Mouse (Mus musculus) lung, embryonic 16.5 days (tissue): ENCODE measurements around the gene Hist2h2aa2. TPM values are rescaled to one million over a fixed set of nuclear protein-coding genes. Genes with fewer than 3 reads are reported as not detected.
"Not testable (repeated sequence)": the region's sequence is repeated elsewhere in the genome, so short reads cannot be mapped to it uniquely, and the experiment has no call there.

Experiments
- ATAC-seq: fragments of 200-750 bp; cut with Nextera tagmentation; 2 replicates; pipeline ENCODE4 v1.8.0; 2017; ENCODE audit warnings: low read depth, mild to moderate bottlenecking, moderate library complexity
- H3K27ac ChIP-seq: fragments of 300-500 bp; sonication (generic); 2 replicates; pipeline ENCODE4 v1.5.1; 2014; ENCODE audit warnings: mild to moderate bottlenecking, control low read depth, low read length
- H3K27me3 ChIP-seq: fragments of 300-500 bp; sonication (generic); 2 replicates; pipeline ENCODE4 v1.6.1; 2014; ENCODE audit warnings: low read depth, low read length, mixed read lengths; ENCODE audit not compliant: control insufficient read depth, insufficient read depth
- H3K36me3 ChIP-seq: fragments of 300-500 bp; sonication (generic); 2 replicates; pipeline ENCODE4 v1.6.1; 2014; ENCODE audit warnings: low read length; ENCODE audit not compliant: control insufficient read depth, insufficient read depth
- H3K4me1 ChIP-seq: fragments of 300-500 bp; sonication (generic); replicated peaks from 2 replicates; pipeline ENCODE4 v1.6.1; 2014; ENCODE audit warnings: low read length, mixed read lengths; ENCODE audit not compliant: control insufficient read depth, insufficient read depth
- H3K4me2 ChIP-seq: fragments of 300-500 bp; sonication (generic); 2 replicates; pipeline ENCODE4 v1.6.1; 2014; ENCODE audit warnings: low read depth, low read length, control low read depth
- H3K4me3 ChIP-seq: fragments of 300-500 bp; sonication (generic); 2 replicates; pipeline ENCODE4 v1.5.1; 2014; ENCODE audit warnings: mild to moderate bottlenecking, low read length, control low read depth
- H3K9ac ChIP-seq: fragments of 300-500 bp; sonication (generic); 2 replicates; pipeline ENCODE4 v1.6.1; 2014; ENCODE audit warnings: low read length, control low read depth
- H3K9me3 ChIP-seq: fragments of 300-500 bp; sonication (generic); 2 replicates; pipeline ENCODE4 v1.6.1; 2016; ENCODE audit warnings: low read length; ENCODE audit not compliant: control insufficient read depth
- WGBS: fragments of 180-500 bp; shearing (Covaris S2); extraction: QIAGEN DNeasy Blood & Tissue Kit; methylation state at CpG from one replicate; pipeline ENCODE4 v1.1.7; 2014; 5-methylcytosine and 5-hydroxymethylcytosine counted together
- polyA plus RNA-seq: library from polyadenylated mRNA; unstranded; fragments of >200 nt; fragmentation: Nextera tagmentation; extraction: Ambion mirVana; gene quantifications from 2 replicates; pipeline ENCODE4 v1.2.1, GENCODE M21; 2015

Hist2h2aa2 gene
- polyA plus RNA-seq, 1 experiment from 2014 or later, result 37.6 TPM

- no peak overlapping the region for H3K9ac ChIP-seq
- no peaks in the 10 kb centered on the region for H3K9me3 ChIP-seq
- ATAC-seq, result no peak
- H3K36me3 ChIP-seq, result no peaks in the 10 kb centered on the region
- H3K4me1 ChIP-seq, result peaks cover 4% of the 10 kb centered on the region
- H3K27me3 ChIP-seq, result no peaks in the 10 kb centered on the region
- no peak overlapping the region for H3K27ac ChIP-seq
- no peak overlapping the region for H3K4me2 ChIP-seq
- H3K4me3 ChIP-seq, result no peak overlapping the region
- 77% methylated on average over 2 of the region's 2 CpGs for WGBS
Measured at GRCm38 (mm10) chr3:96230404-96230803, 9.7 kb downstream of the Hist2h2aa2 start.

- H3K27ac ChIP-seq, result no peak overlapping the region
- no peaks in the 10 kb centered on the region for H3K27me3 ChIP-seq
- no peaks in the 10 kb centered on the region for H3K36me3 ChIP-seq
- ATAC-seq, result no peak
- peaks cover 4% of the 10 kb centered on the region for H3K4me1 ChIP-seq
- H3K9ac ChIP-seq, result no peak overlapping the region
- no peak overlapping the region for H3K4me2 ChIP-seq
- no peak overlapping the region for H3K4me3 ChIP-seq
- 55% methylated on average over 2 of the region's 2 CpGs for WGBS
- no peaks in the 10 kb centered on the region for H3K9me3 ChIP-seq
Measured at GRCm38 (mm10) chr3:96228828-96229227, 11.2 kb downstream of the Hist2h2aa2 start.

DNA sequence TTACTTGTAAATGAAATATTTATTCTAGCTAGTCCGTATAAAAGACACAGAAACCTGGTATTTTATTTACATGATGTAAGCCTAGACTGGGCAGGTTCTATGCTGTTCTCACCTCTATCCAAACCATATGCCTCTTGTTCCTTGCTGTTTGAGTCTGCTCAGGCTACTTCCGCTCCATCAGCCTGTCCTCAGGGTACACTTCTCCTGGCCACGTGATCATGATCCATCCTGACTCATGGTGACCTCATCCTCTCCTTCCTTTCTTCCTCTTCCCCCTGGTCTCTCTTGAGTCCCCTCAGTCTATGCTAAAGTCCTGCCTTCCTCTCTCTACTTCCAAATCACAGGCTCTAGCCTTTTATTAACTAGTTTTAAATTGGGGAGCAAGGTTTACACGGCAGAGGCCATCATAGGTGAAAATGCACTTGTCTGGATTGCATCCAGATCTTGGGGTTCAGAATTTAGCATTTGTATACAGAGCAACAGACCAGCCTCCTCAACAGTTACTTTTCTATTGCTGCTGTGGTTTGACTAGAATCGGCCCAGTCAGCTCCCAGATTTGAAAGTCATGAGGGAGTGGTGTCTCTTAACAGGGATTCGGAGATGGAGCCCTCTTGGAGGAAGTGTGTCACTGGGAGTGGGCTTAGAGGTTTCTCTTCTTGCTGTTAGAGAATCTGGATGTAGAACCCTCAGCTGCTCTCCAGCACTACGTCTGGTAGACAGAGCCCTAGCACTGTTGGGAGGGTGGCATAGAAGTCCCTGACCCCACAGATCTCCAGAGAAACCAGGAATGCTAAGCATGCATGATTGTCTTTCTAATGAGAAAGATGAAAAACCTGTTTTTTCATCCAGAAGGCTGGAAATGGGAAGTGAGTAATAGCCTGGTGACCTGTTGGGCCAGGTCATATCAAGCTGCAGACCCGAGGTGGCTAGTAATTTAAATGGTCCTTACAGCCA is 13.1 kb downstream of the Hist2h2aa2 start:
- Histone ChIP-seq H3K27ac (no peak overlapping the region), H3K4me2 (no peak overlapping the region), H3K9ac (0 out of 2 replicates have a peak overlapping the region, but pooled peaks have one; percentile 20), H3K4me3 (no peak overlapping the region), H3K4me1 (peaks cover 15% of the 10 kb centered on the region), H3K36me3 (no peaks in the 10 kb centered on the region), H3K27me3 (no peaks in the 10 kb centered on the region), H3K9me3 (no peaks in the 10 kb centered on the region)
- WGBS, result 44% methylated on average over 8 of the region's 8 CpGs
- peak; percentile 16; the same call in 1 of the 2 replicates for ATAC-seq

- peaks cover 15% of the 10 kb centered on the region for H3K4me1 ChIP-seq
- no peak overlapping the region for H3K27ac ChIP-seq
- H3K27me3 ChIP-seq, result no peaks in the 10 kb centered on the region
- no peaks in the 10 kb centered on the region for H3K9me3 ChIP-seq
- no peaks in the 10 kb centered on the region for H3K36me3 ChIP-seq
- H3K4me2 ChIP-seq, result no peak overlapping the region
- H3K4me3 ChIP-seq, result no peak overlapping the region
- no peak for ATAC-seq
- WGBS, result 51% methylated on average over 2 of the region's 2 CpGs
- no peak overlapping the region for H3K9ac ChIP-seq
Measured at GRCm38 (mm10) chr3:96225421-96225820, 14.7 kb downstream of the Hist2h2aa2 start.

DNA sequence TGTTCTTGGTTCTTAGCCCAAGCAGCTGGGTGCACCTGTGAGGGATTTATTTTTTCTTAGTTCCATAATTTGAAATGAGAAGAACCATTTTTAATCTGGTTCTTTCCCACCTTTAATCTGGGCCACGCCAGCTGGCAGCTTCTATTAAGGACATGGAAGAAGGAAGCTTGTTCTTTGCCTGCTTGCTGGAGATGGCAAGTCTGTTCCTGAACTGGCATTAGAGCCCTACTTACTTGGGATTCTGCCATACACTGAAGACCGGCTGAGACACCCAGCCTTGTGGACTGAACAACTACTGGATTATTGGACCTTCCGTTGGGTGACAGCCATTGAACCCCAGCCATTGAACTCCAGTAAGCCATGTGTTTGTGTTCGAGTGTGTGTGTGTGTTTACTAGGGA is 17.3 kb downstream of the Hist2h2aa2 start:
- H3K4me2 ChIP-seq, result peak overlapping the region; percentile 78
- ATAC-seq, result no peak
- no peak overlapping the region for H3K9ac ChIP-seq
- H3K9me3 ChIP-seq, result no peaks in the 10 kb centered on the region
- H3K27me3 ChIP-seq, result no peaks in the 10 kb centered on the region
- no peaks in the 10 kb centered on the region for H3K36me3 ChIP-seq
- WGBS, result 88% methylated on average over 4 of the region's 4 CpGs
- peaks cover 22% of the 10 kb centered on the region for H3K4me1 ChIP-seq
- no peak overlapping the region for H3K27ac ChIP-seq
- H3K4me3 ChIP-seq, result no peak overlapping the region

- peak overlapping the region; percentile 74 for H3K4me3 ChIP-seq
- H3K4me1 ChIP-seq, result peaks cover 20% of the 10 kb centered on the region
- no peaks in the 10 kb centered on the region for H3K9me3 ChIP-seq
- no peak for ATAC-seq
- H3K27ac ChIP-seq, result peak overlapping the region; percentile 99
- H3K36me3 ChIP-seq, result no peaks in the 10 kb centered on the region
- H3K27me3 ChIP-seq, result no peaks in the 10 kb centered on the region
- peak overlapping the region; percentile 78 for H3K4me2 ChIP-seq
- 20% methylated on average over 9 of the region's 9 CpGs for WGBS
- H3K9ac ChIP-seq, result peak overlapping the region; percentile 87
Measured at GRCm38 (mm10) chr3:96221640-96222038, 18.4 kb downstream of the Hist2h2aa2 start.

DNA sequence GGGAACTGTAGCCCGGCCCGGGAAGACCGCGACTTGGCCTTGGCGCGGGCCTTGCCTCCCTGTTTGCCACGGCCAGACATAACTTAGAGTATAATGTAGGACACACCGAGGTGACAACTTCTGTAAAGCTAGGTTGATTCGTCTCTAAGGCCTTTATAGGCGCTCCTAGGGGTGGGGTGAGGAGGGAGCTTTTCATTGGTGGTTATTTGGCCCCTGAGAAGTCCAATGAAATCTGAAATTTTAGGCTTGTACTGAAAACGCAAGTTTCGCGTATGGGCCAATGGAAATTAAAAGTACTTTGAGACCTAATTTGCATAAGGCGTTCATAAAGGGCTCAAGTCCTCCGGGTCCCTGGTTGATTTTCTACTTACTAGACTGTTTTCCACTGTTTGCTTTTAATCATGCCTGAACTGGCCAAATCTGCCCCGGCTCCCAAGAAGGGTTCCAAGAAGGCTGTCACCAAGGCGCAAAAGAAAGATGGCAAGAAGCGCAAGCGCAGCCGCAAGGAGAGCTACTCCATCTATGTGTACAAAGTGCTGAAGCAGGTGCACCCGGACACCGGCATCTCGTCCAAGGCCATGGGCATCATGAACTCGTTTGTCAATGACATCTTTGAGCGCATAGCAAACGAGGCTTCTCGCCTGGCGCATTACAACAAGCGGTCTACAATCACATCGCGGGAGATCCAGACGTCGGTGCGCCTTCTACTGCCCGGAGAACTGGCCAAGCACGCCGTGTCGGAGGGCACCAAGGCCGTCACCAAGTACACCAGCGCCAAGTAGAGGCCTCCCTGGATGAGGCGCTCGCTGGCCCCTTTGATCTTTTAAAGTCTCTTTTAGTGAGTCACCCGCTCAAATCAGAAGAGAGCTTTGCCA is 19.1 kb downstream of the Hist2h2aa2 start, which contains the start of the genes Hist2h2ac and Hist2h2be:
Gene Hist2h2ac (minus strand): TSS at position 116 of the 875 bp plus-strand sequence.
Gene Hist2h2be (plus strand): TSS at position 355 of the 875 bp plus-strand sequence.
- under 1% methylated on average over 43 of the region's 43 CpGs for WGBS
- Histone ChIP-seq H3K4me1 (peaks cover 20% of the 10 kb centered on the region), H3K4me3 (peak within 1 kb of the TSS; percentile 74), H3K36me3 (no peaks in the 10 kb centered on the region), H3K9me3 (no peaks in the 10 kb centered on the region), H3K27ac (peak within 1 kb of the TSS; percentile 99), H3K4me2 (peak within 1 kb of the TSS; percentile 78), H3K27me3 (no peaks in the 10 kb centered on the region), H3K9ac (peak within 1 kb of the TSS; percentile 87)
- peak; percentile 94 for ATAC-seq

DNA sequence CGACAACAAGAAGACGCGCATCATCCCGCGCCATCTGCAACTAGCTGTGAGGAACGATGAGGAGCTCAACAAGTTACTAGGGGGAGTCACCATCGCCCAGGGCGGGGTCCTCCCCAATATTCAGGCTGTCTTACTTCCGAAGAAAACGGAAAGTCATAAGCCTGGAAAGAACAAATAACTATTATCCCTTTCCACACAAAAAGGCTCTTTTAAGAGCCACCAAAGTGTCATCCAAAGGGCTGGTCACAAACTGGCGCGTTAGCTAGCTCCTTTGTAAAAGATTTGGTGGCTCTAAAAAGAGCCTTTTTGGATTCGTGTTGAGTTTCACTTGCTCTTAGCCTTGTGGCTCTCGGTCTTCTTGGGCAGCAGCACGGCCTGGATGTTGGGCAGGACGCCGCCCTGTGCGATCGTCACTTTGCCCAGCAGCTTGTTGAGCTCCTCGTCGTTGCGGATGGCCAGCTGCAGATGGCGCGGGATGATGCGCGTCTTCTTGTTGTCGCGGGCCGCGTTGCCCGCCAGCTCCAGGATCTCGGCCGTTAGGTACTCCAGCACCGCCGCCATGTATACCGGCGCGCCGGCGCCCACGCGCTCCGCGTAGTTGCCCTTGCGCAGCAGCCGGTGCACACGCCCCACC is 19.8 kb downstream of the Hist2h2aa2 start:
- ATAC-seq, result peak; percentile 7
- H3K4me2 ChIP-seq, result peak overlapping the region; percentile 78
- not testable (repeated sequence) for H3K9me3 ChIP-seq, H3K36me3 ChIP-seq, H3K27me3 ChIP-seq
- H3K4me1 ChIP-seq, result peaks cover 20% of the 10 kb centered on the region
- WGBS, result 0% methylated on average over 26 of the region's 47 CpGs
- H3K27ac ChIP-seq, result peak overlapping the region; percentile 99
- H3K9ac ChIP-seq, result peak overlapping the region; percentile 87
- peak overlapping the region; percentile 74 for H3K4me3 ChIP-seq
